ENCODE assay signal across 9 mouse cellular contexts in genomic region chr9:65555001-65555405, GRCm38 (mm10). TPM values are rescaled to one million over a fixed set of nuclear protein-coding genes. Genes with fewer than 3 reads are reported as not detected.
DNase-seq lines count a peak whose midpoint lies in the region; ATAC-seq lines count a peak whose summit lies in the region.
"Had no signal": no experiment of that assay in that cellular context is flagged by ENCODE, and none has a peak within 500 bp of the region (broad histone marks: within the 10 kb centered on the region; RNA-seq: fewer than 3 reads in every experiment).

No protein-coding gene starts in this region.

- intact Hi-C loops in left cerebral cortex, postnatal 25 days (cut with DNase I), result no loop called here

- no peak for DNase-seq in kidney, adult 11 months
- DNase-seq in c-Kit-negative CD71-positive TER-119-positive erythroid progenitor cells, embryonic 14.5 days (ENCODE audit: low read depth, low spot score), result peak; percentile 72
- peak; percentile 52 for DNase-seq in lung, postnatal 25 days (ENCODE audit: low spot score)
- DNase-seq in cerebellum, postnatal 4 days (ENCODE audit: low spot score in 2 of 2), result no peak
- DNase-seq in gastrocnemius, postnatal 4 days (ENCODE audit: low spot score in 2 of 2), result no peak
- DNase-seq in left cerebral cortex, postnatal 25 days (ENCODE audit: low spot score in 2 of 2), result no peak
- DNase-seq: forebrain, postnatal 0 days had no signal

- peak overlapping the region; percentile 34; the same call in 1 of the 2 replicates for H3K9ac ChIP-seq in kidney, embryonic 14.5 days (ENCODE audit: low read depth, low read length)
- H3K9ac ChIP-seq: forebrain, postnatal 0 days had no signal

- peak; percentile 75 for ATAC-seq in kidney, embryonic 14.5 days (ENCODE audit: low FRiP score, low TSS enrichment)
- peak; percentile 91 for ATAC-seq in erythroid progenitor cell, adult 5-6 weeks (replicated peaks; ENCODE audit: low FRiP score, poor library complexity, severe bottlenecking)
- ATAC-seq: forebrain, postnatal 0 days had no signal

- H3K27ac ChIP-seq in kidney, embryonic 14.5 days (ENCODE audit: low read depth, low read length), result peak overlapping the region; percentile 77

- 8% methylated on average over 5 of the region's 5 CpGs for WGBS in kidney, embryonic 14.5 days

- no peak overlapping the region; the same call in 1 of the 2 replicates for H3K4me2 ChIP-seq in kidney, embryonic 14.5 days (replicated peaks; ENCODE audit: low read depth, low read length)

- no peaks in the 10 kb centered on the region for H3K27me3 ChIP-seq in kidney, embryonic 14.5 days (ENCODE audit: control insufficient read depth, insufficient read depth, low read length)

- H3K4me3 ChIP-seq in kidney, embryonic 14.5 days (ENCODE audit: low read length), result no peak overlapping the region

- peaks cover 19% of the 10 kb centered on the region for H3K4me1 ChIP-seq in kidney, embryonic 14.5 days (ENCODE audit: control insufficient read depth, insufficient read depth, low read length)

- H3K36me3 ChIP-seq in kidney, embryonic 14.5 days (ENCODE audit: control insufficient read depth, insufficient read depth, low read length), result peaks cover 38% of the 10 kb centered on the region

- no peaks in the 10 kb centered on the region for H3K9me3 ChIP-seq in kidney, embryonic 14.5 days (ENCODE audit: control insufficient read depth, low read length)

RNA-seq across cellular contexts. Expression of gene Plekho2, which starts 24.8 kb away (rescaled TPM):
- 10.8 and 14.1 TPM in 2 replicates for polyA plus RNA-seq in kidney, embryonic 14.5 days (2014; fragmentation: Nextera tagmentation; extraction: Ambion mirVana)
- total RNA-seq in erythroid progenitor cell, adult 5-6 weeks (2015; ENCODE audit: low replicate concordance), result 32.3 and 42.2 TPM in 2 replicates
- total RNA-seq in erythroid progenitor cell, adult 5-6 weeks (2017; ENCODE audit: low replicate concordance), result 48.6 and 54.6 TPM in 2 replicates
- total RNA-seq in gastrocnemius, postnatal 4 days (2021), result 10 to 100 TPM; 23.6 to 26.0 TPM
- total RNA-seq in left cerebral cortex, postnatal 25 days (2021), result 10 to 100 TPM; 13.3 to 17.0 TPM

RNA-seq across cellular contexts. Expression of gene Pif1, which starts 32.0 kb away (rescaled TPM):
- polyA plus RNA-seq in kidney, embryonic 14.5 days (2014; fragmentation: Nextera tagmentation; extraction: Ambion mirVana), result 9.7 and 12.5 TPM in 2 replicates
- total RNA-seq in erythroid progenitor cell, adult 5-6 weeks (2015; ENCODE audit: low replicate concordance), result 75.0 and 77.1 TPM in 2 replicates
- total RNA-seq in erythroid progenitor cell, adult 5-6 weeks (2017; ENCODE audit: low replicate concordance), result 68.7 and 94.9 TPM in 2 replicates
- total RNA-seq in gastrocnemius, postnatal 4 days (2021), result 1 to 10 TPM; 3.0 TPM
- total RNA-seq in left cerebral cortex, postnatal 25 days (2021), result under 1 TPM; 0.27 to 0.46 TPM

RNA-seq across cellular contexts. Expression of gene Ankdd1a, which starts 35.0 kb away (rescaled TPM):
- not detected in 2 replicates for polyA plus RNA-seq in kidney, embryonic 14.5 days (2014; fragmentation: Nextera tagmentation; extraction: Ambion mirVana)
- not detected in 2 replicates for total RNA-seq in erythroid progenitor cell, adult 5-6 weeks (2015; ENCODE audit: low replicate concordance)
- not detected in 2 replicates for total RNA-seq in erythroid progenitor cell, adult 5-6 weeks (2017; ENCODE audit: low replicate concordance)
- not detected for total RNA-seq in gastrocnemius, postnatal 4 days (2021)
- 1 to 10 TPM; 2.8 to 3.7 TPM for total RNA-seq in left cerebral cortex, postnatal 25 days (2021)

Comparison
In these comparisons a context has a peak if more than half of its experiments do, and no peak if none do; other contexts are left out.
1. DNase-seq: peak in c-Kit-negative CD71-positive TER-119-positive erythroid progenitor cells, embryonic 14.5 days (single experiment) and lung, postnatal 25 days (single experiment); none in kidney, adult 11 months (single experiment), cerebellum, postnatal 4 days (0 of 2), gastrocnemius, postnatal 4 days (0 of 2) and left cerebral cortex, postnatal 25 days (0 of 2).
2. RNA of gene Pif1, which starts 32.0 kb away (total RNA-seq): 68.7 to 94.9 TPM in erythroid progenitor cell, adult 5-6 weeks; 3.0 TPM in gastrocnemius, postnatal 4 days and 0.27 to 0.46 TPM in left cerebral cortex, postnatal 25 days; every median in the first group is over 10 times any median in the second.